Mouse (Mus musculus): Measurements from ENCODE around the gene Ebf1.

Gene Ebf1

DNA sequence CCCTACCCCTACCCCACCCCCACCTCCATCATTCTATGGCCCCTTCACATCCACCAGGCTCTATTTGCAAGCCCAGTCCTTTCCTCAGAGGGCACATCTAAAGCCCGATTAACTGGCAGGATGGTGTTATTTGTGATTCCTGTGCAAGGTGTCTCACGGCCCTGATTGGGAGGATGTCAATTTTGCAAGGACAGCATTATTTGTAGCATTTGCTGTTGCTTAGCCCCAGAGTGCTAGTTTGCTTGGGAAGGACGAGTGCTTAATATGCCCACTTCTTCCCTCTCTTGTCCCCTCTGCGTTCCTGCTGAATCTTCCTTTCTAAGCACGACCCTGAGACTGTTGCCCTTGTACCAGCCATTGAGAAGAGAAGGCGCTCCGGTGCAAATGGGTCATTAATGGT is 337.2 kb downstream of the Ebf1 start:
- no peak for DNase-seq (ENCODE audit: low spot score)

DNA sequence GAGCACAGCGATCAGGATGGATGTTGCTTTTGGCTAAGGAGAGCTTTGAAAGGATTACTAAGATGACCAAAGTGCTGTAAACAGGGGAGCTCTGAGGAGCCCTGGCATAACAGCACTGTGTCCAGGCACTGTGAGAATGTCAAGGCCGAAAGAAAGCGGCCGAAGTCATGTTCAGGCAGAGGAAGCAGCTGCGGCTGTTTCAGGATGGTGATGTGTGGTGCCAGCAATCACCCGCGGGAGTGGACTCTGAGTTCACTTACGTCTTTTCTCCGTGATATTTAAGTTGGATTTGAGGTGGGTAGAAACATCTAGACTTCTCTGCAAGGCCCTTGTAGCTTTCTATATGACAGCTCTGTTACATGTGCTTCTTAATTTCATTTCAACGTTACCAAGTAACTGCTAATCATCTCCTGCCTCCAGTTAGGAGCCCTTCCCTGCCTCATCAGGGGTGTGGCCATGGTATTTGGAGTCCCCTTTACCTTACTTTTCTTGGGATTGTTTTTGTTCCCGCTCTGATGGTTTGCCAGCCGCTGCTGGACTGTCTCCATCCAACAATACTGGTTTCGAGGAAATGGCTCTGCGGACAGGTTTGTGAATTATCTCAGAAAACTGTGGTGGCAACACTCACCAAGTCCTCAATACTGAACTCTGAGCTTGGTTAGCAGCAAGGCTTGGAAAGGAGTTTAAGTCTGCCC is 345.8 kb downstream of the Ebf1 start:
- no peak for DNase-seq (ENCODE audit: low spot score)

DNA sequence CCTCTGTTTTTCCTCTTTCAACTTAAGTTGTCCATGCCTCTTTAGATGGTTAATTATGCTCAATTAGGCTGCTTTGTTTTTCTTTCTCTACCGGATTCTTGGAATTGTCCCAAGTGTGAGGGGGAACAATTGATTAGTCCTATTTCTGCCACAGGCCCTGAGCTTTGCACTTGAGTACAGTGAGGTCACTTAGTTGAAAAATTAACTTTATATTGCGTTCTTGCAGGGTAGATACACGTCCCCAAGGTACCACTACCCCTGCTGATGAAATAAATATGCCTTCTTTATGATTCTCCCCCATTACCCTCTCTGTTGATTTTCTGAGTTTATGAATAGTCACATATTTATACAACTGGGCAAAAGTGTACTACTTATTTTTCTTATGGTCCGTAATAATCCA is 351.9 kb downstream of the Ebf1 start:
- no peak for DNase-seq (ENCODE audit: low spot score)

DNA sequence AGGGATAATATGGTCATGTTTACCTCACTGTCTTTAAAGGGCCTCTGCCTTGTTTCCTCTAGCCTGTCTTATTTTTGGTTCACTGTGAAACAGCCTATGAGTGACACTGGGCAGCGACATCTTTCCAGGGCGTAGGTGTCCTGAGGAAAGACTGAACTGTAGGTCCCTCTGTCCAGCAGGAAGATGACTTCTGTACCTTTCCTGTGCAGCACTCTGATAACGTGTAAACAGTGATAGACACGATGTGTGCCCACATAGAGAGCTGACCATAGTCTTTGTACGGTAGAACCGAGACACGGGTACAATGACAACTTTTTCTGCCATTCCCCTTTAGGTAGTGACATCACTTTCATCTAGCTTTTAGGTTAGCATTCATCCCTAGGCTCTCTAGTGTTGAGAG is 357.2 kb downstream of the Ebf1 start:
- no peak for DNase-seq (ENCODE audit: low spot score)

DNA sequence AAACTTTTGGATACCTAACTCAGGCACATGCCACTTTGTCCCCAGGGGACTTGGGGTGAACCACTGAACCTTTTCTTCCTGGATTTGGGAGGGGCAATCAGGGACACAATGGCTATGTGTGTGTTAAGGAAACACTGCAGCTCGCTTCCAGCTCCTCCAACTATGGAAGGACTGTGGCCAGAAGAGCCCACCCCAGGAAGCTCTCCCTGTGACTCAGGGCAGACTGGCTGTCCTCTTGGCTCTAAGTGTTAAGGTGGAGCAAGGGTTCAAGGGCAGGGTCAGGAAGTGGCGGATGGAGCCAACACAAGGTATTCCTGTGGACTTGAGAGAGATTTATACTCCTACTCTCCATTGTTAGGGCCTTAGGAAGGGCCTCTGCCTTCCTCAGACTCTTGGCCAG is 358.0 kb downstream of the Ebf1 start:
- DNase-seq (ENCODE audit: low spot score), result no peak

DNA sequence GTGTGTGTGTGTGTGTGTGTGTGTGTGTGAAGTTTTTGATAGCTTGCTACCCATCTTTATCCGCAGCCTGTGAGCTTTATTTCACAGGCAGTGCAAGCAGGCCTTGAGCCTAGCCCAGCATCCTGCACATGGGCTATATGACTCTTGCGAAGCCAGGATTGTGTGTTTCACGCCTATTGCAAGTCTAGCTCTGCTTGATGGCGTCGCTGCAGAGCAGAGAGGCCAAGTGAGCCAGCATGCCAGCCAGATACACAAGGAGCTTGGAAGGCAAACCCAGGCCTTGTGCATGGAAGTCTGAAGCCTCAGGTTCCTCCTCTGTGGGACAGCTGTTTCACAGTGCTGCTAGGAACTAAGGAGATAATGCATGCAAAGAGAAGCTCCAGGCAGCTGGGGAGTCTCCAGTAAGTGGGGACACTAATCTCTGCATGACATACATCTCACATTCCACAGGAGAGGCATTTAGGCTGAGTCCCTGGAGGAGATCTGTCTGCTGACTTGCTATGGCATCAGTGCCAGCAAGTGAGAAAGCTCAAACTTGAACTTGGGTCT is 359.2 kb downstream of the Ebf1 start:
- peak; percentile 24 for DNase-seq (ENCODE audit: low spot score)

DNA sequence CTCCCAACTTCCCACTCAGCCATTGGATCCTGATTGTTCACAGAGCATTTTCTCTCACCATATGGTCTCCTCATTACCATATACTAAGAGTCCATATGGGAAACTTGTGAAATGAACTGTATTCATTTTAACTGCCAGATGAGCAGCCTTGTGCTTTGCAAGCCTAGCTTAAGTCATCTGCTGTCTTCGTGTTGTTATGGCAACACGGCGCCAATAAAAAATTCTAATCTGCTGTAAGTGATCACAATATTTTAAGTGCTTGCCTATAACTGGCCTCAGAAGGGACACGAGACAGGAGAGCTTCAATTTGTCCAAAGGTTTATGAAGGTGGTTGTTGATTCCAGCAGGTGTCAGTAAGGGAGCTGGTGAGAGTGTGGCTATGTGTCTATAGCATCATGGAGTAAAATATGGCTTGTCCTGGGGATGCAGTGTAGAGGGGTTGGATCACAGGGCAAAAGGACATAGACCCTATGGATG is 360.8 kb downstream of the Ebf1 start:
- peak; percentile 23 for DNase-seq (ENCODE audit: low spot score)

DNA sequence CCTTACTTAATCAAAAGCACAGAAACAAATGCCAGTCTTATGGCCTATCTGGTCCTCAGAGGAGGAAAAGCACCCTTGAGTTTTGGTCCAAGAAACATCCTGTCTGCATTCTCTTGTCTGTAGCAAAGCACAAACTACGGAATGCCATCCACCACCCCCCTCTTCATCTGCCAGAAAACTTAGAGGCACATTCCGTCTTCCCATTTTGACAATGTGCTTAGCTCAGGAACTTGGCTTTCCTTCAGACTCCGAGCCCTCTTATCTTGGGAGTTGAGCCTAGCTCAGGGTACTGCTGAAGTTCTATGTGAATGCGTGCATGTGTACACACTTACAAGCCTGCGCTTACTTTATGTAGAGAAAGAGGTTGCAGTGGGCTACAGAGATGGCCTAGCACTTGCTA is 362.3 kb downstream of the Ebf1 start:
- DNase-seq (ENCODE audit: low spot score), result no peak

DNA sequence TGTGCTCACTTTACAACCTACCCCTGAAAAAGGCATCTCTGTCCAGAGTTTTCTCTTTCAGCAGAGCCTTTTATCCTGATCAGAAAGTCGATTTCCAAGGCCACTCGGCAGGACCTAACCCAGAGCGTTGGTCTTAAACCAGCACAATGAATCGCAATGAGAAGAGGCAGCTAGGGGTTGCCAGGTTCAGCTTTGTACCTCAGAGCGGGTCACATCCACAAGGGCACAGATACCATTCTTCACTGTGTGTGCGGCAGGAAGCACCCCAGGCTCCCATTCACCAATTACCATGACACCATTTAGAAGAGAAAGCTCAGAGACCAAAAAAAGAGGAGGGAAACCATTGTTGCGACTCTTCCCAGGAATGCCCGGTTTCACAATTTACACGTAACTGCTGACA is 365.1 kb downstream of the Ebf1 start:
- no peak for DNase-seq (ENCODE audit: low spot score)

DNA sequence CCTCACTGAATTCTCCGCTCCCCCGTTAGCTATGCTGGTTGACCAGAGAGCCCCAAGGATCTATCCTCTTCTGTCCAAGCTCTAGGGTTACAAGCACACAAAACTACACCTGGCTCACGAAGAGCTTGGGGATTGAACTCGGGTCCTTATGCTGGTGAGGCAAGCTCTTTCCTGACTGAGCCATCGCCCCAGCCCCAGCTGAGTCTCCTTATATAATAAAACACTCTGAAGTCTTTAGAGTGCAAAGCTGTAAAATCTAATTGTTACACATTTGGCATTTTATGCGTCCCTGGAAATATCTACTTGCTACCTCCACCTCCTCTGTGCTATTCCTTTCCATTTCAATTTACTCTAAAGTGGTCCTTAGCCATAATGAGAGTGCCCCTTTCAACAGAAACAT is 366.8 kb downstream of the Ebf1 start:
- DNase-seq (ENCODE audit: low spot score), result no peak

DNA sequence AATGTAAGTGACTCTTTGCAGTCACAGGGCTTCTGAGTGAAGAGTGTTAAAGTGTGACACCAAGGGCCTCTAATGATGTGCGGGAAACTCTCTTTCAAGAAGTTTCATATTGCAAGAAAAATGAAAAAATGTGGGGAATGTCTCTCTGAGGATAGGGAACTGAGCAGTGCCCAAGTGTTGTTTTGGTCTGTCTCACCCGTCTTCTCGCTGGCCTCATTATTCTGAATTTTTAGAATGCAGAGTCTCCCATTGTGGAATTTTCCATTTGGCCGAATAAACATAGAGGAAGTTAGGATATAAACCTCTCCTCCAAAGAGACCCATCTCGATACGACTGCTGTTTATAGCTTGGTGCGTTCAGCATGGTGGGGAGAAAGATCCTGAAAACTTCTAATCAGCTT is 367.3 kb downstream of the Ebf1 start:
- peak; percentile 31 for DNase-seq (ENCODE audit: low spot score)

DNA sequence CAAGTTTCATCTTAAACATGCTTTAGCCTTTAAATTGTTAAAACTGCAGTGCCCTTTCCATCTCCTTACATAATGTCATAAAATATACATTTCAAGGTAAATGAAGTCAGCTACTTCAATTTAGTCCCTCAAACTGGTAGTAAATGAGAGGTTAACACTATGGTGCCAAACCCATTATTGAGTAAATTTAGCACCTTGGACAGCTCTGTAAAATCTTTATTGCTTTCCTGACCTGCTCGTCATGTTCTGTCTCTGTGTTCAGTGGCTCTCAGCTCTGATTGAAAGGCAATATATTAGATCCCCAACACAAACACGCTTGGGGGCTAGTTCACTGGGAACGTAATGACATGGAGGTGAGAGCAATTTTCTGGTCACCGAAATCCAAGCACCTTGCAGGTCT is 370.7 kb downstream of the Ebf1 start:
- peak; percentile 32 for DNase-seq (ENCODE audit: low spot score)

DNA sequence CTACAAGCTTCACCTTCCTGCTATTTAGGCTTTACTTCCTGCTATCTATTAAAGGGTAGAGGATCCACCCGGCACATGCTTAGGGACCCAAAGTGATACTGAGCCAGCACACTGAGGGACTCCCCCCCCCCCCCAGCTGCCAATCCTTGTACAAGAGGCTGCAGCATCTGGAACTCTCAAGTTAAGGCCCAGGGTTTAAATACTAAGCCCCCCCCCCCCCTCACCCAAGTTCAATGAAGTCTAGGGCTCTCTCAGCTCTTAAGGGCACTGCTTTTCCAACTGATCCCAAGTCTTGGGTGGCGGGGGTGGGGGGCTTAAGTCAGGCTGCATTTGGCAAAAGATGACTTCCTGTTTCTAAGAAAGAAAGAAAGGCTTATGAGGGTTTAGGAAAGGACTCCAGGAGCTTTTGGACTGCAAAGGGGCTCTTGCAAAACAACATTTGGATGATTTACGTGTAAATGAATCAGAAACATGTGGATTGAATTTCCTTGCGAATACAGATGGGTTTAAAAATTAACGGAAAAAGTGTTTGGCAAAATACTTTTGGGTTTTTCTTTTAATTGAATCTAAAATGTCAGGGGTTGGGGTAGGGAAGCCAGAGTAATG is 385.7 kb downstream of the Ebf1 start:
- no peak for DNase-seq (ENCODE audit: low spot score)

DNA sequence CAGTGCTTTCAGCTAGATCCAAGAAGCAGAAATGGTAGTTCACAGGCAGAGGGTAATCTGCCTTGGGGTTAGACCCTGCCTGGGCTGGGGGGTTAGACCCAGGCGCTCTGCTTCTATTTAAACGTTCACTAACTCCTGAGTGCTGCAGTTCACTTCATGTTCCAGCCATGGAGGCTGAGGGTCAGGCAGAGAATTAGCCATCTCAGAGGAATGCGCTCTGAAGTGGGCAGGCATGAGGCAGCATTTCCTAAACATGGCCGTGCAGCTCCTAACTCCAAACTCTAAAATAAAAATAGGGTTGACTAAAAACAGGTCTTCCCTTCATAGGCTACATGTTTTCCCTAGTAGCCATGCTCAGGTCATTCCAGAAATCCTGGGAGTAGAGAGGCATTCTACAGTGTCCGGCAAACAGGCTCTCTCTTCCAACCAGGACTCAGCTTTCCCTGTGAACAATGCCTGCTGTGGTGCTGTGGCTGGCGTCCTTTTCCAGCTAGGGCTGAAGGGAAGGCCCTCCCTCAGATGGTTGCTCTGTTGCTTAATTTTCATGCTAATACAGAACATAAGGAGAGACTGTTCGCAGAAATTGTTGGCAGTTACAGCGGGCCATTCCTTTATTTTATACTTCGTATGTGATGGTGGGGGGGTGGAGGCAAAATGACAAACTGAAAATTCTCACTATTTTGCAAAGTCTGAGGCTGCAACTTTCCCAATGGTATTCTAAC is 386.8 kb downstream of the Ebf1 start:
- DNase-seq (ENCODE audit: low spot score), result no peak

DNA sequence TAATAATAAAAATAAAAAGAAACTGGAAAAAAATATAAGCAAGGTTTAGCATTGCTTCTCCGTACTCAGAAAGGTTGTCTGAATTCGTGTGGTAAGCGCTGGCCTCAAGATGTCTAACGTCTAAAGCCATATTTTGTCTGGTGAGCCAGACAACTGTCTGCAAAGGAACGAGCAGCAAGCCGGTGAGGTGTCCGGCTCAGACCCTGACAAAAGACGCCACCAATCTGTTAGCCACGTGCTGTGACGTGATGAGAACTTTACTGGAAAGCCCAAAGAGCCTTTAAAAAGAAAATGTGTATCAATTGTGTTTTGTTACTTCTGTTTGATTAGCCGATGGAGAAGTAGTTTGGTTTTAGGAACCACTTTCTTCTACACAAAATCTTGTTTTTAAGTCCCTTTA is 390.2 kb downstream of the Ebf1 start:
- no peak for DNase-seq (ENCODE audit: low spot score)

DNA sequence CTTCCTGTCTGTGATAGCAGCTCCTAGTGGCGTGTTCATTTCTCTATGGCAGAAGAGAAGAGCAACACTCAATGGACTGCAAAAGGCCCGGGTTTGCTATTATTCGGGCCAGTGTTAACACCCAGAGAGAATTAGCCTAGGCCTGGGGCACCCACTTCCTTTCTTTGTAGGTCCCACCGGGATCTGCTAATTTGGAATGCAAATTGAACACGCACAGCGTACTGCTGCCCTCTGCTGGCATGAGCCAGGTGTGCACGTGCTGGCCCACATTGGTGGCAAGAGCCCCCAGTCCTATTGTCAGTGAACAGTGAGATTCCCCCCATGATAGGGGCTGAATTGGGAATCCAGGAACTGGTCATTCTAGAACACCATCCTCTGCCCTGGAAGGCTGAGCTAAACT is 391.0 kb downstream of the Ebf1 start:
- DNase-seq (ENCODE audit: low spot score), result peak; percentile 89

DNA sequence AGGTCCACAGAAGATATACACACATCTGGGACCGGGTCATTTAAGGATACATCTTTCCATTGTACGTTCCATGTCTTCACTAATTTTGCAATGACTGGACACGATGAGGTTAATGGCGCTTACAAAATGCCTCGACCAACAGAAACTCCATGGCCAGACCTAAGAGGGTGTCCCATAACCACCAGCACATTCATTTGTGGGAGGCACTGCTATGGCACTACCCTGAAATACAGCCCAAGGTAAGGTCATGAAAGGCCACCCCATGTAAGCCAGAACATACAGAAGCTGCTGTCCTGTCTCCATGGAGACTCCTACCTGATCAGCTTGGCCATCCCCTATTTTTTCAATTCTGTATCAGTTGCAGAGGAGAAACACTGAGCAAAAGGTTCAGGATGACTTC is 391.6 kb downstream of the Ebf1 start:
- no peak for DNase-seq (ENCODE audit: low spot score)

DNA sequence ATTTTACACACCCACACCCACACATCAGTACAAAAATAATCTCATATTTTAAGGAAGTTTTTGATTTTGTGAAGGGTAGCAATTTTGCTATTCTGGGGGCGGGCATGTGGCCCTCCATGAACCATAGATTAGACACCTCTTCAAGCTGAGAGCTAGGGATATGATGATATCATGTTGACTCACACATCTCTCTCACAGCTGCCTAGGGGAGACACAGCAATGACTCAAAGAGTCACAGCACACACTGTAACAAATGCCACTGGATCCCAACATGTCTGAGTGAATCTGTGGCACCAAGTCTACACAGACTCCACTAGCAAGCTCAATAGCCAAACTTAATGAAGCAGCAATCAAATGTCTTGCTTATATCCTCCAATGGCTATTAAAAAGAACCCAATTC is 395.0 kb downstream of the Ebf1 start:
- no peak for DNase-seq (ENCODE audit: low spot score)

DNA sequence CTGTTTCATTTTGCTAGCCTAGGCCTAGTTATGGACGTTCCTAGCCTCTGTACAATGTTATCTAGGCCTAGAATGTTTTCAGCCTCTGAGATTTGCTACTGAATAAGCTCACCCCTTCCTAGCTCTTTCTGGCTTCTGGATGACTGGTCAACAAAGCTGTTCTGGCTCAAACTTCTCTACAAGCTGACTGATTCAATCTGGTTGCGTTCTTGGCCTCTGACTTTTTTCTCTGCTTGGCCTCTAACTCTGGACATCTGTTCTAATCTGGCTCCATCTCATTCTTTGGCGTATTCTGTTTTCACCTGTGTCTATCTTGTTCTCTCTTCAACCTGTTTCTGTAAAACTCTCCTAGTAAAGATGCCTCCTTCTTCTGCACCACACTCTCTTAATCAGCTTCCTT is 400.4 kb downstream of the Ebf1 start:
- DNase-seq (ENCODE audit: low spot score), result no peak

DNA sequence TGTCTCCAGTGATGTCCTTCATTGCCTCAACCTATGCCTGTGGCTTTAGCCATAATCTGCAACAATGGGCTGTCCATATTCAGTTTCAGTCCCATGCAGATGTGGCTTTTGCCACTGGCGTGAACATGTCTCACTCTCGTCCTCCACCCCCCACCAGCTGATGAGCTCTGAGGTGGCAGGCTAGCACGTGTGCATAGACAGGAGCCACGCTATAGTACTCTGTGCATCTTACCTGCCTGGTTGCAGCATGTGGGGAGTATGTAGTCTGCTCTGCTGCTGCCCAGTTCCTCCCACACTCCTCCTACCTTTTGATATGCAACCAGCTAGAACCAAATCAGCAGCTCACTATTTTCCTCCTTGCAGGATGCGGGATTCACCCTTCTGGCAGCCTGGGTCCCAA is 408.9 kb downstream of the Ebf1 start:
- DNase-seq (ENCODE audit: low spot score), result no peak

DNA sequence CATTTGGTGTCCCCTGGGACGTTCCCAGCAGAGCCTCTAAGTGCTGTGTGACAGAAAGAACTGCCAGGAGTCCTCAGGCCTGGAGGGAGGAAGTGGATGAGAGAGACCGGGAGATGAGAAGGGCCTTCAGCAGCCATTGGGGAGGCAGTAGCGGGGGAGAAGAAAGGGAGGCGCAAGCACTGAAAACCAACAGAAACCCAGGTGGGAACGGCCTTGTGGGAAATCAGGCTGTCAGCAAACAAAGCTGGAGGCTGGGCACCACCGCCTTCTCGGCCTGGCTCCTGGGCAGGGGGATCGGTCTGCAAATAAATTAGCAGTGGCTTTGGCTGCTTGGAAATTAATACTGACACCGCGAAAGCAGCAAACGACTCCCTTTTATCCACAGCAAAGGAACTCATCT is 409.6 kb downstream of the Ebf1 start:
- peak; percentile 31 for DNase-seq (ENCODE audit: low spot score)

DNA sequence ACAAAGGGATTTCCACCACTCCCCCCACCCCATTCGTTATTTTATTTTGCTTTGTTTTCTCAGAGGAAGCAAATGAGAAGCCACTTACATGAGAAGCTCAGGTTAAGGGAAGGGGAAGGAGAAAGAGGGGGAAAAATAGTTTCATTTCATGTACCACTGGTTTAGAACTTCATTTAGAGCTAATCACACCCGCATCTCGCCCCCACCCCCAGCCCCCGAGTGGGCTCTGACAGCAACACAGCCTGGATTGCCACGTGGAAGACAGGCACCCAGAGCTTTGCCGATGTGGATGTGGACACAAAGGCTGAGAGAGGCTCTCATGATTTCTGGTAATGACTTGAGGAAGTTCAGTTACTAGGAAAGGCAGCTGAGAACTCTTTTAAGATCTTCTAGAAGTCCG is 410.0 kb downstream of the Ebf1 start:
- no peak for DNase-seq (ENCODE audit: low spot score)

Data from retina, embryonic 14.5 days (tissue).